Mouse (Mus musculus): ENCODE results near the gene Npff. TPM values are rescaled to one million over a fixed set of nuclear protein-coding genes. Genes with fewer than 3 reads are reported as not detected.

Npff gene
- polyA plus RNA-seq, 1 experiment from 2014 or later, result 8.6 TPM

DNA sequence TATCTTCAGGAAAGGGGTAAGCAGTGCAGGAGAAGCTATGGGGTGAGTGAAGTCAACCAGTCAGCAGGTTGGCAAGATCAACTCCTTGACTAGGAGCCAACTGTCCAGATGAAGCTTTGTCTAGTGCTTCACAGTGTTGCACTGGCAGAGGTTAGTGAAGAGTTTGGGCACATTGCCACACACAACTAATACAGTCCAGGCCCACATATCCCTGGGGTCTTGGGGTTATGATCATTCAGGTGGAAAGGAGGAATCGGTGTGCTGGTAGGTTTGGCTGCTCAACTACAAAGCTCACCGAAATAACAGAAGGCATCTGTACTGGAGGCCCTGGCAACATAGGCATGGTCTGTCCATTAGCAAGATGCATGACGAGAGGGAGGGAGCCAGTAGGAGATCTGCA is 22.7 kb upstream of the Npff start:
- WGBS, result 76% methylated on average over 3 of the region's 3 CpGs
- no peak overlapping the region for H3K9ac ChIP-seq
- H3K9me3 ChIP-seq (ENCODE audit: control insufficient read depth, low read length), result no peaks in the 10 kb centered on the region
- DNase-seq (ENCODE audit: low spot score), result peak; percentile 48
- H3K4me2 ChIP-seq (replicated peaks), result no peak overlapping the region
- no peaks in the 10 kb centered on the region for H3K4me1 ChIP-seq (replicated peaks; ENCODE audit: control insufficient read depth, insufficient read depth, low read length)
- no peaks in the 10 kb centered on the region for H3K27me3 ChIP-seq (ENCODE audit: control insufficient read depth, insufficient read depth, low read length)
- H3K27ac ChIP-seq, result peak overlapping the region; percentile 72; the same call in 1 of the 2 replicates
- peaks cover 57% of the 10 kb centered on the region for H3K36me3 ChIP-seq (replicated peaks; ENCODE audit: control insufficient read depth, insufficient read depth)
- 0 out of 2 replicates have a peak, but pooled peaks have one; percentile 55 for ATAC-seq (ENCODE audit: low FRiP score)
- no peak overlapping the region for H3K4me3 ChIP-seq (replicated peaks; ENCODE audit: low read length)

DNA sequence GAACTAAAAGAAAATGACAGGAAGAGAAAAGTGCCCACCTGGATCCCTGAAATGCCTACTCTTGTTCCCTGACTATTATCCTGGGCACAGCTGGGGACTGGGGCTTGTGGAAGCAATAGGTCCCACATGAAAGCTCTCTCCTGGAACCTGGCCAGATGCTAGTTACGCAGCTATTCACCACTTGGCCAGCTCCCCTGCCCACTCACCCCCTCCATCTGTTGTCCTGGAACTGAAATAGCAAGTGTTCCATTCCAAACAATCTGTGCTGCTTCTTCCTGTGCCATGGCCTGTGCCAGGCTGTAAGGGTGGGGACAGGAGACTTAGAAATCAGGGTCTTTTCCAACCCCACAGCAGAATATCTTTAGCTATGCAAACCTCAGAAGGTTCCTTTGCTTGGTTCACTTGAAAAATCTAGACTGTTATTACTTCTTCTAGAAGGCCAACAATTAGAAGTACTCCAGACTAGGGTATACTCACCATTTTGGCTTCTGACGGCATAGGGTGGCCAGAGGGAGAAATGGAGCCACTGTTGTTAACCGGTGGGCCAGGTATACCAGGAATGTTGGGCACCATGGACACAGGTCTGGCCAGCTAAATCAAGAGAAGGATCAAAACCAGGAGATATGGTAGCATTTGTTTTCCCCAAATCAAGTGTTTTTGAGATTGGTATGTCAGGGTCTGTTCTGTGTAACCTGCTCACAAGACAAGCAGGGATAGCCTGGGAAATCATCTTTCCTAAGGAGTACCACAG is 22.1 kb upstream of the Npff start:
- ATAC-seq (ENCODE audit: low FRiP score), result peak; percentile 34; the same call in 1 of the 2 replicates
- no peaks in the 10 kb centered on the region for H3K9me3 ChIP-seq (ENCODE audit: control insufficient read depth, low read length)
- H3K4me1 ChIP-seq (replicated peaks; ENCODE audit: control insufficient read depth, insufficient read depth, low read length), result no peaks in the 10 kb centered on the region
- no peak overlapping the region for H3K9ac ChIP-seq
- DNase-seq (ENCODE audit: low spot score), result peak; percentile 69
- H3K4me2 ChIP-seq (replicated peaks), result no peak overlapping the region
- no peak overlapping the region for H3K4me3 ChIP-seq (replicated peaks; ENCODE audit: low read length)
- no peaks in the 10 kb centered on the region for H3K27me3 ChIP-seq (ENCODE audit: control insufficient read depth, insufficient read depth, low read length)
- peaks cover 54% of the 10 kb centered on the region for H3K36me3 ChIP-seq (replicated peaks; ENCODE audit: control insufficient read depth, insufficient read depth)
- WGBS, result 70% methylated on average over 3 of the region's 3 CpGs
- H3K27ac ChIP-seq, result peak overlapping the region; percentile 72

DNA sequence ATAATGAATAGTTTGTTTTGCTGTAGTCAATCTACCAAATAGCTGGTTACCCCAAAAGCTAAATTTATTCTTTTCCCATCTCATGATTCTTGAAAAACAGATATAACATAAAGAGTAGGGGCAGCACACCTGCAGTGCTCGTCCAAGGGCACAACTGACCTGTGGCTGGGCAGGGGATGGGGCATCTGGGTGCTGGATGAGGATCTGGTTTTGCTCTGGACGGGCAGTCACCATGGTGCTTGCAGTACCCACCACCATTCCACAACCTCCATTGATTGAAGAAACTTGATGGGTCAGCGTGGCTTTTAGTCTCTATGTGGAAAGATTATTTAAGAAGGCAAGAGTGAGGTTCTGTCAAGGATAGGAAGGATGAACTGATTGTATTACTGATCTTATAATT is 21.5 kb upstream of the Npff start:
- 92% methylated on average over 3 of the region's 3 CpGs for WGBS
- no peak for ATAC-seq (ENCODE audit: low FRiP score)
- H3K36me3 ChIP-seq (replicated peaks; ENCODE audit: control insufficient read depth, insufficient read depth), result peaks cover 51% of the 10 kb centered on the region

DNA sequence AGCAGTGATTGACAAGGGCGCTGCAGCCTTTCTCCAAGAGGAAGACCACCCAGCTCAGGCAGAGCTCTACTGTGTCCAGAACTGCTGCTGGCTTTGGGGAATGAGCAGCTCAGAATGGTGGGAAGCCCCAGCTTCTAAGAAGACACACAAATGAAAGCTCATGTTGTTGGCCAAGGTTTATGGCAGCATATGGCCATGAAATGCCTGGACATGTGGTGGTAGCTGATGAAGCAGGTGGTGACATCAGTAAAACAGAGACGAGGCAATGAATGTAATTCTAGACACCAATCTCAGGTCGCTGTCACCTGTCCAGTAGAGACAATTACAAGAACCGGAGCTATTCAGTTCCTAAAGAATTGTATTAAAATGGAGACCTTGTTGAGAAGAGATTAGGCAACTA is 20.1 kb upstream of the Npff start:
- Histone ChIP-seq H3K27me3 (ENCODE audit: control insufficient read depth, insufficient read depth, low read length) (no peaks in the 10 kb centered on the region), H3K4me1 (replicated peaks; ENCODE audit: control insufficient read depth, insufficient read depth, low read length) (no peaks in the 10 kb centered on the region), H3K36me3 (replicated peaks; ENCODE audit: control insufficient read depth, insufficient read depth) (peaks cover 60% of the 10 kb centered on the region), H3K4me3 (replicated peaks; ENCODE audit: low read length) (no peak overlapping the region), H3K9ac (no peak overlapping the region), H3K4me2 (replicated peaks) (no peak overlapping the region), H3K27ac (no peak overlapping the region), H3K9me3 (ENCODE audit: control insufficient read depth, low read length) (no peaks in the 10 kb centered on the region)
- no peak for DNase-seq (ENCODE audit: low spot score)
- ATAC-seq (ENCODE audit: low FRiP score), result no peak
- WGBS, result 89% methylated on average over 4 of the region's 4 CpGs

More for the DNA sequence above, 21.5 kb upstream of the Npff start:
- Histone ChIP-seq H3K4me2 (replicated peaks) (no peak overlapping the region), H3K9me3 (ENCODE audit: control insufficient read depth, low read length) (no peaks in the 10 kb centered on the region), H3K4me1 (replicated peaks; ENCODE audit: control insufficient read depth, insufficient read depth, low read length) (no peaks in the 10 kb centered on the region), H3K27me3 (ENCODE audit: control insufficient read depth, insufficient read depth, low read length) (no peaks in the 10 kb centered on the region), H3K4me3 (replicated peaks; ENCODE audit: low read length) (no peak overlapping the region), H3K9ac (no peak overlapping the region), H3K27ac (0 out of 2 replicates have a peak overlapping the region, but pooled peaks have one; percentile 26)
- DNase-seq (ENCODE audit: low spot score), result no peak

DNA sequence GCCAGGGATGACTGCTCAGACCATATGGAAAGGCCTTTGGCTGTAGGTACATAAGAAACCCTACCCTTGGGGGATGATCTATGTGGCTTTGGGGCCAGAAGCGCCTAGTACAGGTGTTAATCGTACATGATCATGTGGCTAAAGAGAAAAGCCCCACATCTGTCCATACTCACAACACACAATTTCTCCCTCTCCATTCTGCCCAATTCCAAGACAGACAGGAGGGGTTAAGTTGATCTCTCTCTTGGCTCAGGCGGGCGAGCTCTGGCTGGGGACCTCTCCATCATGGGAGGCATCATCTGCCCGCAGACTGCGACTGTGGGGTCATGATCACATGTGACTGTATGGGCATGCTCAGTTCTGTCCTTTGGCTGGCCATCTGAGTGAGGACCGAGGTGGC is 9.2 kb upstream of the Npff start:
- no peak overlapping the region for H3K27ac ChIP-seq
- H3K9ac ChIP-seq, result no peak overlapping the region
- ATAC-seq (ENCODE audit: low FRiP score) (no peak), DNase-seq (ENCODE audit: low spot score) (no peak)
- H3K27me3 ChIP-seq (ENCODE audit: control insufficient read depth, insufficient read depth, low read length), result no peaks in the 10 kb centered on the region
- H3K4me1 ChIP-seq (replicated peaks; ENCODE audit: control insufficient read depth, insufficient read depth, low read length), result no peaks in the 10 kb centered on the region
- no peak overlapping the region for H3K4me3 ChIP-seq (replicated peaks; ENCODE audit: low read length)
- 95% methylated on average over 7 of the region's 7 CpGs for WGBS
- H3K9me3 ChIP-seq (ENCODE audit: control insufficient read depth, low read length), result no peaks in the 10 kb centered on the region
- peaks cover 92% of the 10 kb centered on the region for H3K36me3 ChIP-seq (replicated peaks; ENCODE audit: control insufficient read depth, insufficient read depth)
- H3K4me2 ChIP-seq (replicated peaks), result no peak overlapping the region

DNA sequence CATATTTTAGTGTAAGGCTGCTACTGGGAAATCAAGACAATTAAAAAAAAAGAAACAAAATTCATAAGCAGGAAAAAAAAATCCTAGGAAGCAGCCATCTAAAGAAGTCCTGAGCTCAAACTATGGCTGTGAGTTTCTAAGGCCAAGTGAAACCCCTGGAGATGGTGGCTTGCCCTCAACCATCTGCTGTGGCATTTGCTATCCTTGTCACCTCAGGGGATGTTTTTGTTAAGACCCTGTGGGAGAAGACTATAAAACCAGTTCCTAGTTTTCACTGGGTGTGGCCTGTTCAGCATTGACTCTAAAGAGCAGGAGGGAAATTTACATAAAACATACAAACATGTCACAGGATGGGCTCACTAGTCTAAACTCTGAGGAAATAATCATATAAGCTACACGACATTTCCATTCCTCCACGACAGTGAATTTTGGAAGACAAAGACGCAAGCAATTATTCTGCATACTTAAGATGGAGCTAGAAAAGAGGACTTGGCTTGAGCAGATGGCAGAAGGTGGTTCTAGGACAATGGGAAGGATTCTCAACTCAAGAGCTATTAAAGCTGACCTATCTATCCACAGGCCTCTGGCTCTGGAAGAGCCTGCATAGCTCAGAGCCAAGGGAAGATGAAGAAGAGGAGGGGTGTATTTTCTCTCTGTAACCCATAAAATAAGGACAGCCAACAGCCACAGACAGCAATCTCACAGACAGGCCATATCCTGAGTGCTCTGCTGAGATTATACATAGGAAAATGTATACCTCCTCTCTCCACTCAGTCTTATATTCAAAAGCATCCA is 7.6 kb upstream of the Npff start:
- Histone ChIP-seq H3K9me3 (ENCODE audit: control insufficient read depth, low read length) (no peaks in the 10 kb centered on the region), H3K4me1 (replicated peaks; ENCODE audit: control insufficient read depth, insufficient read depth, low read length) (no peaks in the 10 kb centered on the region), H3K4me2 (replicated peaks) (no peak overlapping the region), H3K27me3 (ENCODE audit: control insufficient read depth, insufficient read depth, low read length) (no peaks in the 10 kb centered on the region), H3K4me3 (replicated peaks; ENCODE audit: low read length) (no peak overlapping the region), H3K27ac (no peak overlapping the region), H3K9ac (no peak overlapping the region), H3K36me3 (replicated peaks; ENCODE audit: control insufficient read depth, insufficient read depth) (peaks cover 92% of the 10 kb centered on the region)
- ATAC-seq (ENCODE audit: low FRiP score) (no peak), DNase-seq (ENCODE audit: low spot score) (no peak)
- WGBS, result 76% methylated on average over 3 of the region's 3 CpGs

DNA sequence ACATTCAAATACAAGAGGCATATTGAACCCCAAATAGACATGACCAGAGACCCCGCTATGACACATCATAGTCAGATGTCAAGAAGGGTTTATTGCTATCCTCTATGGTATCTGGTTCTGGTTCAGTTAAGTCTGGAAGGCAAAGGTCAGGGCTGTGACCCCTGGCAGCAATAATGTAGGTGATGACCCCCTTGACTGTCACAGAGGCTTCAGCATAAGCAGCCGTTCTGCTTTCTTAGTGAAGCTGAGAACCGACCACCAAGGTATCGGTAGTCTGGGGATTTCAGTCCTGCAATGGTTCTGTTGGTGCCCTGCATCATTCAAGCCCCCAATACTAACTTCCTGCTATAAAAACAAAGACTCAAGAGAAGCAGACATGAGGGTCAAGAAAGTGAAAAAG is 6.8 kb upstream of the Npff start:
- ATAC-seq (ENCODE audit: low FRiP score) (no peak), DNase-seq (ENCODE audit: low spot score) (no peak)
- no peaks in the 10 kb centered on the region for H3K9me3 ChIP-seq (ENCODE audit: control insufficient read depth, low read length)
- no peak overlapping the region for H3K27ac ChIP-seq
- WGBS, result 85% methylated on average over 4 of the region's 4 CpGs
- H3K4me2 ChIP-seq (replicated peaks), result no peak overlapping the region
- H3K4me3 ChIP-seq (replicated peaks; ENCODE audit: low read length), result no peak overlapping the region
- H3K27me3 ChIP-seq (ENCODE audit: control insufficient read depth, insufficient read depth, low read length), result no peaks in the 10 kb centered on the region
- H3K4me1 ChIP-seq (replicated peaks; ENCODE audit: control insufficient read depth, insufficient read depth, low read length), result no peaks in the 10 kb centered on the region
- no peak overlapping the region for H3K9ac ChIP-seq
- H3K36me3 ChIP-seq (replicated peaks; ENCODE audit: control insufficient read depth, insufficient read depth), result peaks cover 88% of the 10 kb centered on the region

DNA sequence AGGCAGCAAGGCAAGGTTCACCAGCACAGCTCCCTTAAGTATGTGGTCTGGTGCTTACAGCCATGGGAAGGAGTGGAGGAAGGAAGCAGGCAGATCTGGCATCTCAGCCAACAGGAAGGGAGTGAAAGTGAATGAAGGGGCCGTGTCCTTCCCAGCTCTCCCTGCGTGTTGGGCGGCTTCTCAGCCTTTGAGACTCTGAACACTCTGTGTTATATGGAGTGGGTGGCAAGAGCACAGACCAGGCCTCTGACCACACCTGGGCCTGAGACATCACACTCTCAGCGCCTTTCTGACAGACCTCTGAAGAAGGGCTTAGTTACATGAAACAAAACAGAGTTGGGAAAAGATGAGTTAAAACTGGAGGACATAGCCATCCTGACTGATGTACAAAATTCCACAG is 5.8 kb upstream of the Npff start:
- Histone ChIP-seq H3K9me3 (ENCODE audit: control insufficient read depth, low read length) (no peaks in the 10 kb centered on the region), H3K36me3 (replicated peaks; ENCODE audit: control insufficient read depth, insufficient read depth) (peaks cover 81% of the 10 kb centered on the region), H3K4me1 (replicated peaks; ENCODE audit: control insufficient read depth, insufficient read depth, low read length) (no peaks in the 10 kb centered on the region), H3K4me2 (replicated peaks) (no peak overlapping the region), H3K4me3 (replicated peaks; ENCODE audit: low read length) (no peak overlapping the region), H3K27ac (no peak overlapping the region), H3K27me3 (ENCODE audit: control insufficient read depth, insufficient read depth, low read length) (no peaks in the 10 kb centered on the region), H3K9ac (no peak overlapping the region)
- WGBS, result 93% methylated on average over 4 of the region's 4 CpGs
- no peak for ATAC-seq (ENCODE audit: low FRiP score)
- no peak for DNase-seq (ENCODE audit: low spot score)

DNA sequence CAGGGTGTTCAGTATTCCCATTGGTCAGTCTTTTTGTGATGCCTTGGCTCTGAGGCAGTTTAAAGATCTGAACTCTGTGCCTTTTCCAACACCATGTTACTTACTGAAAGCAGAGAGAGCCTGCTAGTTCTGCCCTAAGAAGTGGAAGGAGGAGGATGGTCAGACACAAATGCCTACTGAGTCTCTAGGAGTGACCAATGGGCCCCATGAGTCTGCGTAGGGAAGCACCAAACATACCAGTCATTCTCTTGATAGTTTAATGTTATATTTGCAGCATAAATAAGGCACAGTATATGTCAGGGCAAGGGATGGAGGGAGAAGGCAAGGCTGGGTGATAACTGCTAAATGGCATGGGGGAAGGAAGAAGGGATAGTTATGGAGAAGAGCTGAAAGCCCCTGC is 3.7 kb upstream of the Npff start:
- ATAC-seq (ENCODE audit: low FRiP score), result no peak
- no peak overlapping the region for H3K4me3 ChIP-seq (replicated peaks; ENCODE audit: low read length)
- DNase-seq (ENCODE audit: low spot score), result no peak
- H3K27ac ChIP-seq, result no peak overlapping the region
- H3K27me3 ChIP-seq (ENCODE audit: control insufficient read depth, insufficient read depth, low read length), result no peaks in the 10 kb centered on the region
- peaks cover 72% of the 10 kb centered on the region for H3K36me3 ChIP-seq (replicated peaks; ENCODE audit: control insufficient read depth, insufficient read depth)
- H3K4me1 ChIP-seq (replicated peaks; ENCODE audit: control insufficient read depth, insufficient read depth, low read length), result no peaks in the 10 kb centered on the region
- H3K4me2 ChIP-seq (replicated peaks), result no peak overlapping the region
- no peaks in the 10 kb centered on the region for H3K9me3 ChIP-seq (ENCODE audit: control insufficient read depth, low read length)
- no peak overlapping the region for H3K9ac ChIP-seq
- 95% methylated on average over 1 of the region's 1 CpGs for WGBS
